Mouse (Mus musculus) kidney, embryonic 15.5 days (tissue): ENCODE results near the gene Vwa3b. TPM values are rescaled to one million over a fixed set of nuclear protein-coding genes. Genes with fewer than 3 reads are reported as not detected.

Experiments
- ATAC-seq: fragments of 200-750 bp; cut with Nextera tagmentation; replicated peaks from 2 replicates; pipeline ENCODE4 v1.8.0; 2017; ENCODE audit warnings: moderate TSS enrichment; ENCODE audit not compliant: low FRiP score
- H3K27ac ChIP-seq: fragments of 300-500 bp; sonication (generic); 2 replicates; pipeline ENCODE4 v1.5.1; 2015; ENCODE audit warnings: mild to moderate bottlenecking, inconsistent platforms
- H3K27me3 ChIP-seq: fragments of 300-500 bp; sonication (generic); 2 replicates; pipeline ENCODE4 v1.6.1; 2015; ENCODE audit warnings: inconsistent platforms
- H3K36me3 ChIP-seq: fragments of 300-500 bp; sonication (generic); 2 replicates; pipeline ENCODE4 v1.6.1; 2015; ENCODE audit warnings: inconsistent platforms
- H3K4me1 ChIP-seq: fragments of 300-500 bp; sonication (generic); 2 replicates; pipeline ENCODE4 v1.6.1; 2015; ENCODE audit warnings: inconsistent platforms
- H3K4me2 ChIP-seq: fragments of 300-500 bp; sonication (generic); 2 replicates; pipeline ENCODE4 v1.6.1; 2015; ENCODE audit warnings: moderate library complexity, mild to moderate bottlenecking, inconsistent platforms
- H3K4me3 ChIP-seq: fragments of 300-500 bp; sonication (generic); replicated peaks from 2 replicates; pipeline ENCODE4 v1.5.1; 2015; ENCODE audit warnings: mild to moderate bottlenecking, inconsistent platforms
- H3K9ac ChIP-seq: fragments of 300-500 bp; sonication (generic); 2 replicates; pipeline ENCODE4 v1.6.1; 2015; ENCODE audit warnings: mild to moderate bottlenecking, inconsistent platforms
- H3K9me3 ChIP-seq: fragments of 300-500 bp; sonication (generic); replicated peaks from 2 replicates; pipeline ENCODE4 v1.6.1; 2016; ENCODE audit warnings: inconsistent platforms
- WGBS: fragments of 180-500 bp; shearing (Covaris S2); methylation state at CpG from one replicate; pipeline ENCODE4 v1.1.7; 2015; ENCODE audit warnings: mixed read lengths; 5-methylcytosine and 5-hydroxymethylcytosine counted together
- polyA plus RNA-seq: library from polyadenylated mRNA; unstranded; fragments of >200 nt; fragmentation: Nextera tagmentation; extraction: Ambion mirVana; gene quantifications from 2 replicates; pipeline ENCODE4 v1.2.1, GENCODE M21; 2015

Vwa3b gene
- polyA plus RNA-seq, 1 experiment from 2014 or later = not detected

DNA sequence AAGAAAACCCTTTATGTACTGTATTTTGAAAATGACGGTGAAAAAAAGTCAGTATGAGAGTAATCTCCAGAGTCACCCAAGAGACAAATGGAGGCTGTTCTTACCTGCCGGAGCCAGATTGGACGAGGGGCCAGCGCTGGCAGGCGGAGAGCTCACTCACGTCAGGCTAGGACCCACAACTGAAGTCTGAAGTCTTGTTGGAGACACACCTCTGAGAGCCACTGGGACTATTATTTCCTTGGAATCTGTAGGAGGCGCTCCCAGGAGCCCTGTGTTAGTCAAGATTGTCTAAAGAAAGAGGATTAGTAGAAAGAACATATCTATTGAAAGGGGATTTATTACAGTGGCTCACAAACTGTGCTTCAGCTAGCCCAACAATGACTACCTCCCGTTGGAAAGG is 16.4 kb downstream of the Vwa3b start:
- Histone ChIP-seq H3K36me3 (no peaks in the 10 kb centered on the region), H3K9me3 (no peaks in the 10 kb centered on the region; the same call in 1 of the 2 replicates), H3K27ac (no peak overlapping the region), H3K4me2 (no peak overlapping the region), H3K9ac (no peak overlapping the region), H3K4me1 (0 out of 2 replicates have a peak, but pooled peaks cover 3% of the 10 kb centered on the region), H3K4me3 (no peak overlapping the region), H3K27me3 (no peaks in the 10 kb centered on the region)
- no peak for ATAC-seq
- 83% methylated on average over 8 of the region's 8 CpGs for WGBS

DNA sequence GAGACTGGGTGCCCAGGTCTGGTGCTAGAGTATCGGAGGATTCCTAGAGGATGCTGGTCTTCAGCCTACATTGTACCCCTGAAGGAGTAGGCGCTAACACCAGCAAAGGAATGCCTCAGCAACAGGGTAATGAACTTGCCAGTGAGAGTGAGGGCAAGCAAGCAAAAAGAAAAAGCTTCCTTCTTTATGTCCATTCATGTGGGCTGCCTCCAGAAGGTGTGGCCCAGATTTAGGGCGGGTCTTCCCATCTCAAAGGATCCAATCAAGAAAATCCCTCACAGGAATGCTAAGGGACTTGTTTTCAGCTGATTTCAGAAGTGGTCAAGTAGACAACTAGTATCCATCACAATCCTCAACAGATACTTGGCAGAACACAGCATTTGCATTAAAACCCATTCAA is 16.8 kb downstream of the Vwa3b start:
- Histone ChIP-seq H3K4me2 (no peak overlapping the region), H3K9ac (no peak overlapping the region), H3K36me3 (no peaks in the 10 kb centered on the region), H3K4me1 (0 out of 2 replicates have a peak, but pooled peaks cover 3% of the 10 kb centered on the region), H3K27ac (no peak overlapping the region), H3K4me3 (no peak overlapping the region), H3K9me3 (no peaks in the 10 kb centered on the region; the same call in 1 of the 2 replicates), H3K27me3 (no peaks in the 10 kb centered on the region)
- 92% methylated on average over 3 of the region's 3 CpGs for WGBS
- no peak for ATAC-seq

DNA sequence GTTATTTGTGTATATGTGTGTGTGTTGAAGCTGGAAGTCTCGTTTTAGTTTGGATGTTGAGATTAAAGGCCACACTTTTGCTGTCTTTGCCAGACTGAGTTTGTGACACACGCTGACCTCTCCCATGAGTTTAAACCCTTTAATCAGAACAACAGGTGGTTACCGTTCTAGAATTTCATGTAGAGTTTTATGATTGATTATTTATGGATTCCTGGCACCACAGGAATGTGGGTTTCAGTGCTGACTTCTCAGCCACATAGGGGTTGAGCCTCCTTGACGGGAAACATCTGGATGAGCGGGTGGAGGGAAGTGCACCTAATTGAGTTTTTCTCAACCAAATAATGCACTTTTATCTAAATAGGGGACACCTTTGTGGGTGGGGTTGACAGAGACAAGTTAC is 19.1 kb downstream of the Vwa3b start:
- Histone ChIP-seq H3K36me3 (no peaks in the 10 kb centered on the region), H3K4me1 (0 out of 2 replicates have a peak, but pooled peaks cover 3% of the 10 kb centered on the region), H3K9ac (no peak overlapping the region), H3K9me3 (no peaks in the 10 kb centered on the region; the same call in 1 of the 2 replicates), H3K27me3 (no peaks in the 10 kb centered on the region), H3K4me2 (no peak overlapping the region), H3K27ac (no peak overlapping the region), H3K4me3 (no peak overlapping the region)
- WGBS = 25% methylated on average over 5 of the region's 5 CpGs
- ATAC-seq = no peak

DNA sequence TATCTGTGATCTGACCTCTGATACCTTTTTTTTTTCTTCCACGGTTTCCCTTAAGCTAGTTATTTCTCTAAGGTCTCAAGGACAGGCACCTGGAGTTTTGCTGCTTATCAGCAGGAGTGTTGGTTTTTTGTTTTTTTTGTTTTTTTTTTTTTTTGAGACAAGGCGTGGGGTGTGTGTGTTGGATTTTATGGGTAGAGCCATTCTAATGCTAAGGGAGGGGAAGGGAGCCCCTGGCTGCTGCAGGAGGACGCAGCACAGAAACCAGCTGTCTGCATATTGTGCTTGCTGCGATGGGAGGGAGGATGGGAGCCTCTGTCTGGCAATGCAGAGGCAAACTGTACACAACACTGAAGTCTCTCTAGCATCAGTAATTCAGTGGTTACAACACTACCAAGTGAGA is 22.8 kb downstream of the Vwa3b start:
- Histone ChIP-seq H3K27ac (no peak overlapping the region), H3K9ac (no peak overlapping the region), H3K27me3 (no peaks in the 10 kb centered on the region), H3K36me3 (no peaks in the 10 kb centered on the region), H3K9me3 (no peaks in the 10 kb centered on the region; the same call in 1 of the 2 replicates), H3K4me1 (0 out of 2 replicates have a peak, but pooled peaks cover 3% of the 10 kb centered on the region), H3K4me3 (no peak overlapping the region), H3K4me2 (no peak overlapping the region)
- WGBS = 22% methylated on average over 4 of the region's 4 CpGs
- no peak for ATAC-seq

DNA sequence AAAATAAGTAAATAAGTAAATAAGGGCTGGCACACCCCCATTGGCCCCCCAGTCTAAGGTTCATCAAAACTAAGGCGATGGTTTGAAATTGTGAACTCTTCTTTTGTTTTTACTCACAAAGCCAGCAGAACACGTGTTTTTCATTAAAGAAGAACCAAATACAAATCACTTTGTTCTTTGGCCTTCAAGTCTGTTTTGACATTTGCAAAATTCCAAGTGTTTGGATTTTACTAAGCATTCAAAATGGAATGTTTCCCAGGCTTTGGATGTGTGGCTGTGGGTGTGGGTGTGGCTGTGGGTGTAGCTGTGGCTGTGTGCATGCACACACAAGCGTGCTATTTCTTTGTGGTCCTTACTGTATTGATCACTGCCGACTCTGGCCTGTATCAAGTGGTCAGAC is 27.3 kb downstream of the Vwa3b start:
- Histone ChIP-seq H3K4me3 (no peak overlapping the region), H3K27me3 (no peaks in the 10 kb centered on the region), H3K9ac (no peak overlapping the region), H3K4me2 (no peak overlapping the region), H3K36me3 (no peaks in the 10 kb centered on the region), H3K9me3 (no peaks in the 10 kb centered on the region), H3K27ac (no peak overlapping the region), H3K4me1 (no peaks in the 10 kb centered on the region)
- 67% methylated on average over 4 of the region's 4 CpGs for WGBS
- no peak for ATAC-seq

DNA sequence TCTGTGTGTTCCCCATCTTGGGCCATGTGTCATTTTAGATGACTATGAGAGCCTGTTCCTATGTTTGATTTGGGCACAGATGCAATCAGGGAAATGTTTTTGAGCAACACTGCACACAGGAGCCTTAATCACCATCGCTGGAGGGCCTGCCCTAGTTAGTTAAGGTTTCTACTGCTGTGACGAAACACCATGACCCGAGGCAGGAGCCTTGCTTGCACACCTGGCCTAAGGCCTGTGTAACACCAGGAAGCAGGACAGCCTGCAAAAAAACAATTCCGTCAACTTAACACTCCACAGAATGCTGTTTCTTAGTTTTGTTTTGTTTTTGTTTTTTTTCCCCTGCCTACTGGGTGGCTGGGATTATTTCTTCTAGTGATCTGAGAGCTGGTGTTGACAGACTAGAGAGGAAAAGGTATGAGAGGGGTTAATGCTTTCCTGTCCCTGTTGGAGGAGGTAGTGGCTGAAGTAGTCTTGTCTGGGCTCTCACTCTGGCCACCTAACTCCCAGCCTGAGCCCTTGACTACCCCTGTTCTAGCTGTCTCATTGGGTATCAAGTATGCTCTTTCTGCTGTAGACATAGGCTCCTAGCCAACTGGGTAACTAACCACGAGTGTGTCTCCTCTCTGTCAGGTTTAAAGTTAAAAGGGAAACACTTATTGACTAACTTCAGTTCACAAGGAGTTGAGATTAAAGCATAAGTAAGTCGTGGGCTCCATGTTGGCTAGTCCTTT is 30.6 kb downstream of the Vwa3b start:
- H3K9me3 ChIP-seq = no peaks in the 10 kb centered on the region
- H3K4me1 ChIP-seq = no peaks in the 10 kb centered on the region
- H3K4me2 ChIP-seq = no peak overlapping the region
- no peak overlapping the region for H3K27ac ChIP-seq
- H3K9ac ChIP-seq = no peak overlapping the region
- 74% methylated on average over 6 of the region's 6 CpGs for whole genome bisulfite sequencing
- no peak overlapping the region for H3K4me3 ChIP-seq
- no peak for ATAC-seq
- H3K36me3 ChIP-seq = no peaks in the 10 kb centered on the region
- no peaks in the 10 kb centered on the region for H3K27me3 ChIP-seq

DNA sequence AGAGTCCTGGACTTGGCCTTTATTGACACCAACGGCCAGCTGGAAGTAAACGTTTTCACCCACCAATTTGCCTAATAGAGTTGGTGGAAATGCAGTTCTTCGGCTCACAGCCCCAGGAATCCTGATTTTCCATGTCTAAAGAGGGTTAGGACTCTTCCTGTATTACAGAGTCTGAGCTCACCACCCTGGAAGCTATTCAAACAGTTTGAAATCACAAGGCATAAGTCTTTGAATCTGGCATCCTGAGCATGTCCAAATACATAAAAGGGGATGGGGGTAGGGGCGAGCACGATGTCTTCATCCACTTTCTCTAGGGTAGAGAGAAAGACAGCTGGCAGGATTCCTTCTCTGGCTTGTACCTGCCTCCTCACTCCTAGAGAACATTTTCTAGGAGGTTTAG is 34.5 kb downstream of the Vwa3b start:
- WGBS = 85% methylated on average over 5 of the region's 5 CpGs
- Histone ChIP-seq H3K4me3 (no peak overlapping the region), H3K27ac (no peak overlapping the region), H3K9me3 (no peaks in the 10 kb centered on the region), H3K4me2 (no peak overlapping the region), H3K9ac (no peak overlapping the region), H3K36me3 (no peaks in the 10 kb centered on the region), H3K27me3 (no peaks in the 10 kb centered on the region), H3K4me1 (peaks cover 2% of the 10 kb centered on the region; the same call in 1 of the 2 replicates)
- ATAC-seq = no peak

DNA sequence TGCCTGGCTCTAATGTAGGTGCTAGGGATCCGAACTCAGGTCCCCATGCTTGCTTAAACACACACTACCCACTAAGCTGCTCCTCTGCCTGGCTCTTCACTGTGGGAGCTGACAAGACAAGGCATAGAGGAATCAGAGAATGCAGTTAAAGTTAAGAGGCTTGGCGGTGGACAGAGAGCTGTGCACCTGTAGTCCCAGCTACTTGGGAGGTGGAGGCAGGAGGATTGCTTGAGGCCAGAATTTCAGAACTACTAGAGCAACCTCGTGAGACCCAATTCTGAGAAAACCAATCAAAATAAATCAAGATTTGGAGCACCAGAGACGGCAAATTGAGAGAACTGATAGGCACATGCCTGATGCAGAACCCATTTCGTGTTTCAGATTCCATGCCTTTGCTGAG is 36.7 kb downstream of the Vwa3b start:
- no peak for ATAC-seq
- Histone ChIP-seq H3K4me1 (peaks cover 2% of the 10 kb centered on the region; the same call in 1 of the 2 replicates), H3K36me3 (no peaks in the 10 kb centered on the region), H3K4me2 (no peak overlapping the region), H3K9ac (no peak overlapping the region), H3K27ac (no peak overlapping the region), H3K4me3 (no peak overlapping the region), H3K9me3 (no peaks in the 10 kb centered on the region), H3K27me3 (no peaks in the 10 kb centered on the region)
- 83% methylated on average over 5 of the region's 5 CpGs for WGBS

DNA sequence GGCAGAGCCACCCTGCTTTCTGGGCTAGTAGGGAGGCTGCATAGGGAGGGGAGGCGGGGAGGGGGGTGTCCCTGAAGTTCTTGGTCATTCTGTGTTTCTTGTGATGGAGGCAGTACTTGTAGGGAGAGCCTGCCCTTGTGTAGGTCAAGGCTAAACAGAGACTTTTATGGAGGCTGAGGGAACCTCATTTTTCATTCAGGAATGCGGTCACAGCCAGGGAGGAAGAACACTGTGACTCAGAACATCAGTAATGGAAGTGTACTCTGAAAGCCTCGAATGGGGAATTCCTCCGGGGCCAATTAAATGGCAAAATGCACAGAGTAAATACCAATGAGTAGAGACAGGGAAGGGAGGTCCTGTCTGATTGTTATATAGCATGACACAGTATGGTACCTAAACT is 37.4 kb downstream of the Vwa3b start:
- Histone ChIP-seq H3K36me3 (no peaks in the 10 kb centered on the region), H3K9me3 (no peaks in the 10 kb centered on the region), H3K4me3 (no peak overlapping the region), H3K9ac (no peak overlapping the region), H3K27me3 (no peaks in the 10 kb centered on the region), H3K27ac (no peak overlapping the region), H3K4me2 (no peak overlapping the region), H3K4me1 (peaks cover 2% of the 10 kb centered on the region; the same call in 1 of the 2 replicates)
- WGBS = 57% methylated on average over 4 of the region's 4 CpGs
- ATAC-seq = no peak

DNA sequence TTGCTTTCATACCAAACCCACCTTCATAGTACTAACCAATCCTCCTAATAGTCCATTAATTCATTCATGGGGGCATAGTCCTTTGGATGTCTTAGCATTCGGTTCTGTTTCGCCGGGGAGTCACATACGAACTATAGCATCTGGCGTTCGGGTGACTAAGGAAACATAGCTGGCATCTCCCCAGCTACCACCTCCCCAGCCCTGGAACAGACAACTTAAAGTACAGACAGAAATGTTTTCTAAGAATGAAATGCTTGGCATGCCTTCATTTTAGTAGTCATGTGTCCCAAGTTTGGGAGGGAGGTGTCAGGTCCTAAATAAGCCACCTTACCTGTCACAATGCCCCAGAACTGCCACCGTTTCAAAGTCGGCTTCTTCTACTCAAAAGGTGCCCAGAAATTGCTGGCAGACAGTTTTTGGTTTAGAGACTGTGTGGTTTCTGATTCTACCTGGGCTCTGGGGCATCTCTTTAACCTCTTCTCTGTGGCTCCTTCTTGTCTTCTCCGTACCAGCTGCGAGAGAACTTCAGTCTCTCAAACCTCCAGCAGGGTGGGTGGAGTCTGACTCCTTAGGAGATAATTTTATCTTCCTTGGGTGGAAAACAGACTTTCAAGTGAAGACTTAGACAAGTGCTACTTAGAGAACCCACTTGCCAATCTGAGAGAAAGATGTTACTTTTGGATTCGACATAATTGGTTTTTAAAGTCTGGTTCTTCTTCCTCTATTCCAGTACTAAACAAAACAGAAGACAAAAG is 39.4 kb downstream of the Vwa3b start:
- Histone ChIP-seq H3K4me1 (peaks cover 2% of the 10 kb centered on the region; the same call in 1 of the 2 replicates), H3K27ac (no peak overlapping the region), H3K9ac (no peak overlapping the region), H3K4me3 (no peak overlapping the region), H3K4me2 (no peak overlapping the region), H3K36me3 (no peaks in the 10 kb centered on the region), H3K27me3 (no peaks in the 10 kb centered on the region), H3K9me3 (no peaks in the 10 kb centered on the region)
- ATAC-seq = no peak
- WGBS = 86% methylated on average over 11 of the region's 11 CpGs

DNA sequence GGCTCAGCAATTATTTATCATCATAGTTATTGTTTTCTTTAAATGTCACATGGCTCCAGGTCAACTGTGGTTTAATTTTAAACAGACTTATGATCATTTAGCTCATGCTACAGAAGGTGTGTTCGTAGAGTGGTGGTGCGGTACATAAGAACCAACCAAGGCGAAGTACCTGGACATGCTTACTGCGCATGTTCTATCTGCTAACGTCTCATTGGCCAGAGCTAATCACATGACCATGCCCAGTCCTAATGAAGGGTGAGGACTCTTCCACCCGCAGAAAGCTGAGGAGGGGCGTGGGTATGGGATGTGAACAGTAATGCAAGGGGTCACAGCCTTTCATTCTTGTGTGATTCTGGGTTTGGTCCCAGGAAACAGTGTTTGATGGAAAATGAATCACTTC is 49.4 kb downstream of the Vwa3b start:
- Histone ChIP-seq H3K27me3 (no peaks in the 10 kb centered on the region), H3K4me3 (no peak overlapping the region), H3K9ac (no peak overlapping the region), H3K36me3 (no peaks in the 10 kb centered on the region), H3K4me2 (no peak overlapping the region), H3K9me3 (no peaks in the 10 kb centered on the region), H3K27ac (no peak overlapping the region), H3K4me1 (no peaks in the 10 kb centered on the region)
- 93% methylated on average over 7 of the region's 7 CpGs for WGBS
- no peak for ATAC-seq

DNA sequence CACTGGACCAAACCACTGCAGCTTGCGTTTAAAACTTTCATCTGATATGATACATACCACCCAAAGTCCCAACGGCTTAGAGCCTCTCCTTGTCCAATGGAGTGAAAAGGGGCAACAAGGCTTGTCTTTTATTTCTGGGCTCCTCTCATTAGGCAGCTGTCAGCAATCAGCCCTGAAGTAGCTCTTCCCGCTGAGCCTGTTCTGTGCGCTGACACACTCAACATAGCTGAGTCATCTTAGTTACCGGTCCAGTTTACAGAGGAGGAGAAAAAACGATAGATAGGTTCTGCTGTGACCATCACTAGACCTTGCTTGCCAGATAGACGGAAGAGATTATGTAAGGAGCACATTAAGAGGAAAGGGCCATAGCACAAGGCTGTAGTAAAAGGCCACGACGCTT is 50.9 kb downstream of the Vwa3b start:
- WGBS = 83% methylated on average over 9 of the region's 9 CpGs
- H3K9ac ChIP-seq = no peak overlapping the region
- no peak for ATAC-seq
- H3K36me3 ChIP-seq = no peaks in the 10 kb centered on the region
- H3K4me2 ChIP-seq = no peak overlapping the region
- no peaks in the 10 kb centered on the region for H3K27me3 ChIP-seq
- H3K27ac ChIP-seq = no peak overlapping the region
- no peaks in the 10 kb centered on the region for H3K9me3 ChIP-seq
- H3K4me3 ChIP-seq = no peak overlapping the region
- no peaks in the 10 kb centered on the region for H3K4me1 ChIP-seq
